Mouse (Mus musculus): ENCODE data around the gene Bicd1.

The Bicd1 gene

DNA sequence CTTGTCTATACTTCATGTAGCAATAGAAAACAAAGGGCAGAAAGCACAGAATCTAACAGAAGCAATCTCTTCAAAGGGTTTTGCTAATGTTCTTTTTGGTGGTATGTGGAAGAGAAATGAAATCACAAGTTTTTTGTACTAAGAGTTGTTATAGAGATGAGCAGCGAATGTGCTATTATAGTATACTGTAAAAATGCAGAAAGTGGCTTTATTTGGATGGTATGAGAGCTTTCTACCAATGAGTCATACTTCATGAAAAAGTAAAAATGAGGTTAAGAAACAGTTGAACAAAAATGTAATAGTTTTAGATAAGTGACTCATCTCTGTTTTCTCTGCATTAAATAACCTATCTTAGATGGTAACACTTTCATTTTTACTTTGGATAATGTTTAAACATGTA, 165.6 kb downstream of the Bicd1 start:
- DNase-seq, result no peak

DNA sequence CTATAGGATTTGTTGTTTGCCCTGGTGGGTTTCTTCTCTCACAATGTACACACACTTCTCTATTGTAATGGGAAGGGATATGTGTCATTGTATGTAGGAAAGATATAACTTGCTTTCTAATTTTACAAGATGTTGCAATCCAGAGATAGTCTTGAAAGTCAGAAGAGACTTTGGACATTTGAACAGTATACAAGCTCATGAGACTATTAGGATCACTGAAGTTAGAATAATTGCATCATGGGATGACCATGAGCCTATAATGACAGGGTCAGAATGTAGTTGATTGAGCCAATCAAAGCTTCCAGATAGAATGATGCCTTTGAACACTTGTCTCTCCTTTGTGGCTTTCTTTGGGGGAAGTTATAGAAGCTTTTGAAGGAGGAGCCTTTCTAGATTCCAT, 171.4 kb downstream of the Bicd1 start:
- DNase-seq, result no peak

DNA sequence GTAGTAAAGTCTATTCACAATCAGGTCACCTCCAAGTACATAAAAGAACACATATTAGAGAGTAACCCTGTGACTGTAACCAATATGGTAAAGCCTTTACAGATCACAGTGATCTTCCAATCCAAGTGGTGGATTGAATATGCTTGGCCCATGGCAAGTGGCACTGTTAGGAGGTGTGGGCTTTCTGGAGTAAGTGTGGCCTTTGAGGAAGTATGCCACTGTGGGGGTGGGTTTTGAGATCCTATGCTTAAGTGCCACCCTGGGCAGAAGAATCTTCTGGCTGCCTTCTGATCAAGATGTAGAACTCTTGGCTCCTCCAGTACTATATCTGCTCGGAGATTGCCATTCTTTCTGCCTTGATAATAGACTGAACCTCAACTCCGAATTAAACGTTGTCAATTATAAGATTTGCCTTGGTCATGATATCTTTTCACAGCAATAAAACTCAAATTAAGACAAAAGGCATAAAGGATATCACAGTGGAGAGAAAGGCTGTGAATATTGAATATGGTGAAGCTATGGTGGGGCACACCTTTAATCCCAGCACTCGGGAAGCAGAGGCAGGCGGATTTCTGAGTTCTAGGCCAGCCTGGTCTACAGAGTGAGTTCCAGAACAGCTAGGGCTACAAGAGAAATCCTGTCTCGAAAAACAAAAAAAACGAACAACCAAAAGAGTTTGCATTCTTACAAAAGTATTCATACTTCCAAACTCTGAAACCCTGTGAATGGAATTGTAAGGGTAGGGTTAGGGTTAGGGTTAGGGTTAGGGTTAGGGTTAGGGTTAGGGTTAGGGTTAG, 177.2 kb downstream of the Bicd1 start:
- DNase-seq, result no peak
